Mouse (Mus musculus) splenic B cell, adult 2 months (primary cell): Measurements from ENCODE around the gene Mrps27.

Experiments used
- DNase-seq: peaks from one replicate; pipeline ENCODE4 v3.0.0-alpha.2; 2011; ENCODE audit warnings: low read depth, low spot score
- H3K27me3 ChIP-seq: 2 replicates; pipeline ENCODE4 v1.6.1; 2012; ENCODE audit warnings: mild to moderate bottlenecking, low read length, moderate library complexity, mixed read lengths; ENCODE audit not compliant: control insufficient read depth, poor library complexity, insufficient read depth, severe bottlenecking
- H3K36me3 ChIP-seq: 2 replicates; pipeline ENCODE4 v1.6.1; 2012; ENCODE audit warnings: mild to moderate bottlenecking, low read length, moderate library complexity, mixed read lengths; ENCODE audit not compliant: control insufficient read depth, poor library complexity, insufficient read depth, severe bottlenecking

Gene Mrps27

GRCm38 (mm10) chr13:99416601-99417000 lies 72.0 kb downstream of the Mrps27 start:
- Histone ChIP-seq H3K27me3 (no peaks in the 10 kb centered on the region), H3K36me3 (no peaks in the 10 kb centered on the region; the same call in 1 of the 2 replicates)
- no peak for DNase-seq

- no peak for DNase-seq
- no peaks in the 10 kb centered on the region for H3K36me3 ChIP-seq
Measured at GRCm38 (mm10) chr13:99423581-99423980, 79.0 kb downstream of the Mrps27 start.

GRCm38 (mm10) chr13:99433068-99434008 lies 88.8 kb downstream of the Mrps27 start:
- H3K27me3 ChIP-seq, result no peaks in the 10 kb centered on the region
- H3K36me3 ChIP-seq, result no peaks in the 10 kb centered on the region
- DNase-seq, result no peak

More at GRCm38 (mm10) chr13:99423581-99423980, 79.0 kb downstream of the Mrps27 start:
- no peaks in the 10 kb centered on the region for H3K27me3 ChIP-seq

GRCm38 (mm10) chr13:99434494-99434893 lies 89.9 kb downstream of the Mrps27 start:
- Histone ChIP-seq H3K27me3 (no peaks in the 10 kb centered on the region), H3K36me3 (no peaks in the 10 kb centered on the region)
- no peak for DNase-seq

GRCm38 (mm10) chr13:99437051-99437450 lies 92.5 kb downstream of the Mrps27 start:
- Histone ChIP-seq H3K27me3 (no peaks in the 10 kb centered on the region), H3K36me3 (no peaks in the 10 kb centered on the region)
- no peak for DNase-seq

GRCm38 (mm10) chr13:99439357-99439756 lies 94.8 kb downstream of the Mrps27 start:
- no peaks in the 10 kb centered on the region for H3K27me3 ChIP-seq
- no peak for DNase-seq
- H3K36me3 ChIP-seq, result no peaks in the 10 kb centered on the region

GRCm38 (mm10) chr13:99440228-99440627 lies 95.6 kb downstream of the Mrps27 start:
- Histone ChIP-seq H3K27me3 (no peaks in the 10 kb centered on the region), H3K36me3 (no peaks in the 10 kb centered on the region)
- no peak for DNase-seq

GRCm38 (mm10) chr13:99441700-99442433 lies 97.3 kb downstream of the Mrps27 start:
- no peaks in the 10 kb centered on the region for H3K27me3 ChIP-seq
- no peak for DNase-seq
- H3K36me3 ChIP-seq, result no peaks in the 10 kb centered on the region

GRCm38 (mm10) chr13:99442434-99443249 lies 98.1 kb downstream of the Mrps27 start:
- no peak for DNase-seq
- H3K36me3 ChIP-seq, result no peaks in the 10 kb centered on the region
- H3K27me3 ChIP-seq, result no peaks in the 10 kb centered on the region

GRCm38 (mm10) chr13:99443484-99444175 lies 99.0 kb downstream of the Mrps27 start:
- H3K27me3 ChIP-seq, result no peaks in the 10 kb centered on the region
- no peaks in the 10 kb centered on the region for H3K36me3 ChIP-seq
- no peak for DNase-seq

GRCm38 (mm10) chr13:99444431-99444871 lies 99.9 kb downstream of the Mrps27 start:
- no peaks in the 10 kb centered on the region for H3K27me3 ChIP-seq
- no peaks in the 10 kb centered on the region for H3K36me3 ChIP-seq
- DNase-seq, result no peak

- no peaks in the 10 kb centered on the region for H3K36me3 ChIP-seq
- no peaks in the 10 kb centered on the region for H3K27me3 ChIP-seq
- DNase-seq, result no peak
Measured at GRCm38 (mm10) chr13:99444880-99445279, 100.3 kb downstream of the Mrps27 start.

GRCm38 (mm10) chr13:99447002-99447401 lies 102.4 kb downstream of the Mrps27 start:
- DNase-seq, result no peak
- H3K27me3 ChIP-seq, result no peaks in the 10 kb centered on the region
- no peaks in the 10 kb centered on the region for H3K36me3 ChIP-seq
